Mouse (Mus musculus) megakaryocyte, adult 5-6 weeks (primary cell): ENCODE data around the gene Snrnp27. TPM values are rescaled to one million over a fixed set of nuclear protein-coding genes. Genes with fewer than 3 reads are reported as not detected.

Experiments
- ATAC-seq: 2 replicates; pipeline ENCODE4 v1.8.0; 2016; ENCODE audit warnings: mild to moderate bottlenecking, inconsistent platforms; ENCODE audit not compliant: poor library complexity, severe bottlenecking
- total RNA-seq, 2 experiments: library from RNA; stranded (forward) in 1 of 2; stranded (reverse) in 1 of 2; fragments of 153-499, 151-499 nt in 1 of 2; fragments of 221-1000, 200-1000 nt in 1 of 2; gene quantifications; 2 replicates each; pipeline versions ENCODE4 v1.2.3 to v1.2.4; 2015 to 2017

The Snrnp27 gene
- total RNA-seq (2015) (81.4 and 81.9 TPM in 2 replicates), total RNA-seq (2017) (100 and 101 TPM in 2 replicates)

- ATAC-seq: peak; percentile 100
Measured at GRCm38 (mm10) chr6:86683872-86684654, at the start of gene Snrnp27. TSS of gene Snrnp27 (minus strand) at chr6:86684522.

- ATAC-seq: peak; percentile 93
Measured at GRCm38 (mm10) chr6:86733183-86733876, 49.0 kb upstream of the Snrnp27 start, which contains the start of gene Gmcl1. TSS of gene Gmcl1 (minus strand) at chr6:86733383.

- peak; percentile 13 for ATAC-seq
Measured at GRCm38 (mm10) chr6:86732276-86733173, 48.2 kb upstream of the Snrnp27 start.

- ATAC-seq: no peak
Measured at GRCm38 (mm10) chr6:86728711-86729110, 44.4 kb upstream of the Snrnp27 start.

GRCm38 (mm10) chr6:86721977-86722376 is 37.7 kb upstream of the Snrnp27 start:
- ATAC-seq: no peak

- ATAC-seq: no peak
Measured at GRCm38 (mm10) chr6:86708072-86708774, 23.9 kb upstream of the Snrnp27 start.

GRCm38 (mm10) chr6:86702577-86702976 is 18.3 kb upstream of the Snrnp27 start:
- no peak for ATAC-seq

GRCm38 (mm10) chr6:86697903-86698302 is 13.6 kb upstream of the Snrnp27 start:
- no peak for ATAC-seq

GRCm38 (mm10) chr6:86696213-86696612 is 11.9 kb upstream of the Snrnp27 start:
- ATAC-seq: no peak

- peak; percentile 92 for ATAC-seq
Measured at GRCm38 (mm10) chr6:86694465-86694864, 10.1 kb upstream of the Snrnp27 start.

- ATAC-seq: no peak
Measured at GRCm38 (mm10) chr6:86689671-86690070, 5.3 kb upstream of the Snrnp27 start.

GRCm38 (mm10) chr6:86686971-86687370 is 2.6 kb upstream of the Snrnp27 start:
- ATAC-seq: no peak

GRCm38 (mm10) chr6:86684655-86685011 is 311 bp upstream of the Snrnp27 start:
- ATAC-seq: no peak

GRCm38 (mm10) chr6:86681289-86681688 is 3.0 kb downstream of the Snrnp27 start:
- no peak for ATAC-seq

GRCm38 (mm10) chr6:86678341-86678740 is 6.0 kb downstream of the Snrnp27 start:
- ATAC-seq: no peak

- 0 out of 2 replicates have a peak, but pooled peaks have one; percentile 22 for ATAC-seq
Measured at GRCm38 (mm10) chr6:86670873-86671272, 13.4 kb downstream of the Snrnp27 start.

- peak; percentile 85 for ATAC-seq
Measured at GRCm38 (mm10) chr6:86669240-86669727, 15.0 kb downstream of the Snrnp27 start.

- ATAC-seq: no peak
Measured at GRCm38 (mm10) chr6:86668580-86669239, 15.6 kb downstream of the Snrnp27 start, which contains the start of gene Mxd1. TSS of gene Mxd1 (minus strand) at chr6:86669161.

GRCm38 (mm10) chr6:86667061-86667460 is 17.3 kb downstream of the Snrnp27 start:
- no peak for ATAC-seq
